ENCODE assay signal across 23 mouse cellular contexts in genomic region chr13:60257878-60258277, GRCm38 (mm10).
A peak's percentile ranks its signal among the peaks of the same experiment; 100 is the strongest.
DNase-seq lines count a peak whose midpoint lies in the region; ATAC-seq and TF ChIP-seq lines count a peak whose summit lies in the region.
"Had no signal": no experiment of that assay in that cellular context is flagged by ENCODE, and none has a peak within 500 bp of the region (broad histone marks: within the 10 kb centered on the region; RNA-seq: fewer than 3 reads in every experiment).

No protein-coding gene starts in this region.

- no peak overlapping the region; the same call in 1 of the 2 replicates for H3K27ac ChIP-seq in embryonic facial prominence, embryonic 11.5 days (replicated peaks; ENCODE audit: low read depth, low read length)
- H3K27ac ChIP-seq in kidney, postnatal 0 days: no peak overlapping the region
- H3K27ac ChIP-seq in midbrain, postnatal 0 days (ENCODE audit: low read depth, low read length): no peak overlapping the region
- H3K27ac ChIP-seq: forebrain, embryonic 15.5 days; hindbrain, embryonic 13.5 days; liver, embryonic 15.5 days had no signal

- H3K9ac ChIP-seq in embryonic facial prominence, embryonic 11.5 days (replicated peaks; ENCODE audit: low read length): no peak overlapping the region
- H3K9ac ChIP-seq in kidney, postnatal 0 days (ENCODE audit: low read depth, low read length): no peak overlapping the region
- H3K9ac ChIP-seq in midbrain, postnatal 0 days (replicated peaks; ENCODE audit: low read length, poor library complexity, severe bottlenecking): no peak overlapping the region
- H3K9ac ChIP-seq: forebrain, embryonic 15.5 days; heart, embryonic 12.5 days; hindbrain, embryonic 13.5 days; limb, embryonic 15.5 days; liver, embryonic 15.5 days had no signal

- no peak for ATAC-seq in embryonic facial prominence, embryonic 11.5 days (replicated peaks; ENCODE audit: insufficient number of reproducible peaks, low FRiP score, low TSS enrichment, low read depth)
- ATAC-seq in kidney, postnatal 0 days (replicated peaks; ENCODE audit: low FRiP score, low read depth): no peak
- no peak for ATAC-seq in midbrain, postnatal 0 days (ENCODE audit: low FRiP score)
- ATAC-seq: forebrain, embryonic 15.5 days; inflammation-experienced regulatory T-cells, adult 6 months had no signal

- no peak for TF ChIP-seq CTCF in kidney, postnatal 0 days (IDR thresholded peaks at IDR 0.05; ENCODE audit: low read depth)
- no peak for TF ChIP-seq CTCF in midbrain, postnatal 0 days (IDR thresholded peaks at IDR 0.05)

- H3K36me3 ChIP-seq in embryonic facial prominence, embryonic 11.5 days (replicated peaks; ENCODE audit: control insufficient read depth, insufficient read depth, low read depth, low read length): no peaks in the 10 kb centered on the region
- H3K36me3 ChIP-seq in kidney, postnatal 0 days (ENCODE audit: insufficient read depth, low read length): no peaks in the 10 kb centered on the region
- no peaks in the 10 kb centered on the region for H3K36me3 ChIP-seq in midbrain, postnatal 0 days (ENCODE audit: insufficient read depth, low read length)
- H3K36me3 ChIP-seq: forebrain, embryonic 15.5 days; heart, embryonic 12.5 days; hindbrain, embryonic 13.5 days; limb, embryonic 15.5 days; liver, embryonic 15.5 days had no signal

- peaks cover 5% of the 10 kb centered on the region for H3K4me1 ChIP-seq in embryonic facial prominence, embryonic 11.5 days (ENCODE audit: control insufficient read depth, insufficient read depth, low read length)
- peaks cover 7% of the 10 kb centered on the region; the same call in 1 of the 2 replicates for H3K4me1 ChIP-seq in kidney, postnatal 0 days (replicated peaks; ENCODE audit: insufficient read depth, low read length)
- no peaks in the 10 kb centered on the region for H3K4me1 ChIP-seq in midbrain, postnatal 0 days (ENCODE audit: insufficient read depth, low read length)
- H3K4me1 ChIP-seq: forebrain, embryonic 15.5 days; hindbrain, embryonic 13.5 days; liver, embryonic 15.5 days had no signal

- peak; percentile 36 for DNase-seq in adrenal gland, postnatal 14 days
- no peak for DNase-seq in adrenal gland, adult 8-10 months
- peak; percentile 31 for DNase-seq in 3T3-L1 (ENCODE audit: low read depth, low spot score)
- peak; percentile 30 for DNase-seq in embryonic facial prominence, embryonic 11.5 days (ENCODE audit: low spot score)
- DNase-seq in kidney, postnatal 0 days (ENCODE audit: low spot score): peak; percentile 58
- DNase-seq in c-Kit-positive CD71-positive TER-119-positive erythroid progenitor cells, embryonic 14.5 days (ENCODE audit: low spot score): no peak
- DNase-seq in midbrain, postnatal 0 days (ENCODE audit: low spot score): no peak
- DNase-seq in layer of hippocampus, adult 11-12 months (ENCODE audit: low spot score): no peak
- DNase-seq: cerebellum, adult 9-11 months; heart, postnatal 14 days; layer of hippocampus, postnatal 36 days; lung, postnatal 10 days; midbrain, embryonic 14.5 days; thymus, postnatal 25 days had no signal

- H3K4me3 ChIP-seq in embryonic facial prominence, embryonic 11.5 days (ENCODE audit: low read depth, low read length): no peak overlapping the region
- no peak overlapping the region for H3K4me3 ChIP-seq in kidney, postnatal 0 days (replicated peaks; ENCODE audit: low read depth, low read length)
- no peak overlapping the region for H3K4me3 ChIP-seq in midbrain, postnatal 0 days (ENCODE audit: low read depth, low read length)
- H3K4me3 ChIP-seq: erythroblast, embryonic 14.5 days; forebrain, embryonic 15.5 days; heart, embryonic 12.5 days; hindbrain, embryonic 13.5 days; limb, embryonic 15.5 days; liver, embryonic 15.5 days; myocyte had no signal

- H3K9me3 ChIP-seq in embryonic facial prominence, embryonic 11.5 days (replicated peaks; ENCODE audit: control insufficient read depth, low read length): no peaks in the 10 kb centered on the region
- no peaks in the 10 kb centered on the region for H3K9me3 ChIP-seq in kidney, postnatal 0 days (replicated peaks; ENCODE audit: low read length)
- H3K9me3 ChIP-seq in midbrain, postnatal 0 days (ENCODE audit: low read length): no peaks in the 10 kb centered on the region
- H3K9me3 ChIP-seq: forebrain, embryonic 15.5 days; heart, embryonic 12.5 days; hindbrain, embryonic 13.5 days; limb, embryonic 15.5 days; liver, embryonic 15.5 days had no signal

- 49% methylated on average over 3 of the region's 3 CpGs for WGBS in embryonic facial prominence, embryonic 11.5 days
- 20% methylated on average over 3 of the region's 3 CpGs for WGBS in kidney, postnatal 0 days
- WGBS in midbrain, postnatal 0 days: 69% methylated on average over 3 of the region's 3 CpGs

- no peaks in the 10 kb centered on the region for H3K27me3 ChIP-seq in embryonic facial prominence, embryonic 11.5 days (ENCODE audit: control insufficient read depth, insufficient read depth, low read length)
- no peaks in the 10 kb centered on the region for H3K27me3 ChIP-seq in kidney, postnatal 0 days (ENCODE audit: insufficient read depth, low read length)
- H3K27me3 ChIP-seq in midbrain, postnatal 0 days (ENCODE audit: insufficient read depth, low read length): no peaks in the 10 kb centered on the region
- H3K27me3 ChIP-seq: CH12.LX; forebrain, embryonic 15.5 days; heart, embryonic 12.5 days; hindbrain, embryonic 13.5 days; limb, embryonic 15.5 days; liver, embryonic 15.5 days had no signal

- H3K4me2 ChIP-seq in embryonic facial prominence, embryonic 11.5 days (ENCODE audit: low read depth, low read length): no peak overlapping the region
- H3K4me2 ChIP-seq in kidney, postnatal 0 days (ENCODE audit: low read length): no peak overlapping the region
- no peak overlapping the region for H3K4me2 ChIP-seq in midbrain, postnatal 0 days (ENCODE audit: low read depth, low read length, poor library complexity, severe bottlenecking)
- H3K4me2 ChIP-seq: forebrain, embryonic 15.5 days; heart, embryonic 12.5 days; hindbrain, embryonic 13.5 days; limb, embryonic 15.5 days; liver, embryonic 15.5 days had no signal

Comparison
In these comparisons a context has a peak if more than half of its experiments do, and no peak if none do; other contexts are left out.
1. DNase-seq: peak in adrenal gland, postnatal 14 days (single experiment), 3T3-L1 (single experiment), embryonic facial prominence, embryonic 11.5 days (single experiment) and kidney, postnatal 0 days (single experiment); none in adrenal gland, adult 8-10 months (single experiment), c-Kit-positive CD71-positive TER-119-positive erythroid progenitor cells, embryonic 14.5 days (single experiment), midbrain, postnatal 0 days (single experiment) and layer of hippocampus, adult 11-12 months (single experiment).